Mouse (Mus musculus): ENCODE measurements around the gene Nsun2. TPM values are rescaled to one million over a fixed set of nuclear protein-coding genes. Genes with fewer than 3 reads are reported as not detected.

Gene Nsun2
- total and polyA plus RNA-seq, 3 experiments: 29.3 to 47.9 (median 40.4) TPM

GRCm38 (mm10) chr13:69576676-69577075 is 43.1 kb downstream of the Nsun2 start:
- no peak overlapping the region for H3K4me3 ChIP-seq
- H3K4me1 ChIP-seq (ENCODE audit: control insufficient read depth, insufficient read depth, low read length): no peaks in the 10 kb centered on the region
- H3K36me3 ChIP-seq (ENCODE audit: control insufficient read depth, insufficient read depth, low read length): no peaks in the 10 kb centered on the region
- no peaks in the 10 kb centered on the region for H3K27me3 ChIP-seq (ENCODE audit: control insufficient read depth, insufficient read depth, low read length)
- H3K9ac ChIP-seq (ENCODE audit: low read depth, low read length): no peak overlapping the region
- H3K27ac ChIP-seq: no peak overlapping the region
- H3K79me2 ChIP-seq (replicated peaks; ENCODE audit: control insufficient read depth, insufficient read depth, low read length): no peaks in the 10 kb centered on the region
- intact Hi-C loops (cut with DNase I): no loop called here
- TF ChIP-seq CTCF (IDR thresholded peaks at IDR 0.05): no peak
- no peak for TF ChIP-seq EP300 (IDR thresholded peaks at IDR 0.05; ENCODE audit: insufficient read depth, low read depth, low read length)
- no peak for TF ChIP-seq POLR2A (IDR thresholded peaks at IDR 0.05; ENCODE audit: insufficient read depth, low read depth, low read length)
- DNase-seq: no peak
- 66% methylated on average over 11 of the region's 11 CpGs for WGBS

GRCm38 (mm10) chr13:69577181-69577834 is 43.8 kb downstream of the Nsun2 start:
- intact Hi-C loops (cut with DNase I): no loop called here
- no peaks in the 10 kb centered on the region for H3K27me3 ChIP-seq (ENCODE audit: control insufficient read depth, insufficient read depth, low read length)
- no peaks in the 10 kb centered on the region for H3K36me3 ChIP-seq (ENCODE audit: control insufficient read depth, insufficient read depth, low read length)
- no peak overlapping the region for H3K9ac ChIP-seq (ENCODE audit: low read depth, low read length)
- no peak overlapping the region for H3K4me3 ChIP-seq
- H3K4me1 ChIP-seq (ENCODE audit: control insufficient read depth, insufficient read depth, low read length): no peaks in the 10 kb centered on the region
- WGBS: 90% methylated on average over 16 of the region's 16 CpGs
- H3K79me2 ChIP-seq (replicated peaks; ENCODE audit: control insufficient read depth, insufficient read depth, low read length): no peaks in the 10 kb centered on the region
- DNase-seq: no peak
- no peak for TF ChIP-seq POLR2A (IDR thresholded peaks at IDR 0.05; ENCODE audit: insufficient read depth, low read depth, low read length)
- no peak for TF ChIP-seq EP300 (IDR thresholded peaks at IDR 0.05; ENCODE audit: insufficient read depth, low read depth, low read length)
- no peak for TF ChIP-seq CTCF (IDR thresholded peaks at IDR 0.05)
- H3K27ac ChIP-seq: no peak overlapping the region

- Histone ChIP-seq H3K27me3 (ENCODE audit: control insufficient read depth, insufficient read depth, low read length) (no peaks in the 10 kb centered on the region), H3K4me3 (no peak overlapping the region), H3K36me3 (ENCODE audit: control insufficient read depth, insufficient read depth, low read length) (no peaks in the 10 kb centered on the region), H3K9ac (ENCODE audit: low read depth, low read length) (no peak overlapping the region), H3K27ac (no peak overlapping the region), H3K79me2 (replicated peaks; ENCODE audit: control insufficient read depth, insufficient read depth, low read length) (no peaks in the 10 kb centered on the region), H3K4me1 (ENCODE audit: control insufficient read depth, insufficient read depth, low read length) (peaks cover 2% of the 10 kb centered on the region; the same call in 1 of the 2 replicates)
- TF ChIP-seq CTCF (IDR thresholded peaks at IDR 0.05) (no peak), POLR2A (IDR thresholded peaks at IDR 0.05; ENCODE audit: insufficient read depth, low read depth, low read length) (no peak), EP300 (IDR thresholded peaks at IDR 0.05; ENCODE audit: insufficient read depth, low read depth, low read length) (no peak)
- no peak for DNase-seq
- 93% methylated on average over 6 of the region's 6 CpGs for WGBS
- intact Hi-C loops (cut with DNase I): no loop called here
Observed at GRCm38 (mm10) chr13:69582411-69582810, 48.9 kb downstream of the Nsun2 start.

- no peak for TF ChIP-seq CTCF (IDR thresholded peaks at IDR 0.05)
- no peak for TF ChIP-seq POLR2A (IDR thresholded peaks at IDR 0.05; ENCODE audit: insufficient read depth, low read depth, low read length)
- TF ChIP-seq EP300 (IDR thresholded peaks at IDR 0.05; ENCODE audit: insufficient read depth, low read depth, low read length): no peak
- Histone ChIP-seq H3K4me1 (ENCODE audit: control insufficient read depth, insufficient read depth, low read length) (peaks cover 2% of the 10 kb centered on the region; the same call in 1 of the 2 replicates), H3K36me3 (ENCODE audit: control insufficient read depth, insufficient read depth, low read length) (no peaks in the 10 kb centered on the region), H3K4me3 (no peak overlapping the region), H3K27ac (no peak overlapping the region), H3K9ac (ENCODE audit: low read depth, low read length) (no peak overlapping the region), H3K27me3 (ENCODE audit: control insufficient read depth, insufficient read depth, low read length) (no peaks in the 10 kb centered on the region), H3K79me2 (replicated peaks; ENCODE audit: control insufficient read depth, insufficient read depth, low read length) (no peaks in the 10 kb centered on the region)
- intact Hi-C loops (cut with DNase I): no loop called here
- DNase-seq: no peak
- 67% methylated on average over 6 of the region's 6 CpGs for WGBS
Observed at GRCm38 (mm10) chr13:69583591-69583990, 50.0 kb downstream of the Nsun2 start.

- 30% methylated on average over 6 of the region's 6 CpGs for WGBS
- Histone ChIP-seq H3K36me3 (ENCODE audit: control insufficient read depth, insufficient read depth, low read length) (no peaks in the 10 kb centered on the region), H3K27ac (no peak overlapping the region), H3K27me3 (ENCODE audit: control insufficient read depth, insufficient read depth, low read length) (no peaks in the 10 kb centered on the region), H3K79me2 (replicated peaks; ENCODE audit: control insufficient read depth, insufficient read depth, low read length) (no peaks in the 10 kb centered on the region), H3K4me3 (no peak overlapping the region), H3K4me1 (ENCODE audit: control insufficient read depth, insufficient read depth, low read length) (peaks cover 2% of the 10 kb centered on the region; the same call in 1 of the 2 replicates), H3K9ac (ENCODE audit: low read depth, low read length) (no peak overlapping the region)
- TF ChIP-seq CTCF (IDR thresholded peaks at IDR 0.05): no peak
- no peak for TF ChIP-seq EP300 (IDR thresholded peaks at IDR 0.05; ENCODE audit: insufficient read depth, low read depth, low read length)
- TF ChIP-seq POLR2A (IDR thresholded peaks at IDR 0.05; ENCODE audit: insufficient read depth, low read depth, low read length): no peak
- no peak for DNase-seq
- intact Hi-C loops (cut with DNase I): no loop called here
Observed at GRCm38 (mm10) chr13:69585828-69586227, 52.3 kb downstream of the Nsun2 start.

GRCm38 (mm10) chr13:69586337-69586736 is 52.8 kb downstream of the Nsun2 start:
- no peak overlapping the region for H3K27ac ChIP-seq
- intact Hi-C loops (cut with DNase I): no loop called here
- DNase-seq: no peak
- H3K27me3 ChIP-seq (ENCODE audit: control insufficient read depth, insufficient read depth, low read length): no peaks in the 10 kb centered on the region
- peaks cover 2% of the 10 kb centered on the region; the same call in 1 of the 2 replicates for H3K4me1 ChIP-seq (ENCODE audit: control insufficient read depth, insufficient read depth, low read length)
- 76% methylated on average over 10 of the region's 10 CpGs for WGBS
- H3K36me3 ChIP-seq (ENCODE audit: control insufficient read depth, insufficient read depth, low read length): no peaks in the 10 kb centered on the region
- H3K4me3 ChIP-seq: no peak overlapping the region
- H3K9ac ChIP-seq (ENCODE audit: low read depth, low read length): no peak overlapping the region
- TF ChIP-seq EP300 (IDR thresholded peaks at IDR 0.05; ENCODE audit: insufficient read depth, low read depth, low read length) (no peak), CTCF (IDR thresholded peaks at IDR 0.05) (no peak), POLR2A (IDR thresholded peaks at IDR 0.05; ENCODE audit: insufficient read depth, low read depth, low read length) (no peak)
- H3K79me2 ChIP-seq (replicated peaks; ENCODE audit: control insufficient read depth, insufficient read depth, low read length): no peaks in the 10 kb centered on the region
